Mouse (Mus musculus) cortical plate, adult 2 months (tissue): Measurements from ENCODE around the gene Dab1. TPM values are rescaled to one million over a fixed set of nuclear protein-coding genes. Genes with fewer than 3 reads are reported as not detected.

ENCODE experiments used
- H3K27ac ChIP-seq: fragments of 200-500 bp; 2 replicates; pipeline ENCODE4 v1.5.1; 2012; ENCODE audit warnings: low read length, control low read depth, inconsistent platforms; ENCODE audit not compliant: insufficient read depth
- H3K4me1 ChIP-seq: fragments of 200-500 bp; 2 replicates; pipeline ENCODE4 v1.6.1; 2011; ENCODE audit warnings: low read length; ENCODE audit not compliant: control insufficient read depth, insufficient read depth
- H3K4me3 ChIP-seq: fragments of 200-500 bp; 2 replicates; pipeline ENCODE4 v1.5.1; 2011; ENCODE audit warnings: mild to moderate bottlenecking, low read length, control low read depth; ENCODE audit not compliant: insufficient read depth
- CTCF ChIP-seq: fragments of 200-500 bp; IDR thresholded peaks from 2 replicates; pipeline ENCODE4 v1.5.1; 2011; ENCODE audit warnings: mild to moderate bottlenecking, control low read depth, low read length; ENCODE audit not compliant: insufficient read depth; ENCODE audit errors: extremely low read depth
- POLR2A ChIP-seq: fragments of 200-500 bp; IDR thresholded peaks from 2 replicates; pipeline ENCODE4 v1.6.1; 2011; ENCODE audit warnings: mild to moderate bottlenecking, low read length, control low read depth; ENCODE audit not compliant: insufficient read depth; ENCODE audit errors: extremely low read depth
- polyA plus RNA-seq: library from polyadenylated mRNA; depleted of rRNA; stranded (reverse); fragments of >200 nt; gene quantifications from 2 replicates; pipeline ENCODE4 v1.2.3, GENCODE M21; 2012; rRNA removed

Gene Dab1
- 42.9 and 46.4 TPM in 2 replicates for polyA plus RNA-seq

DNA sequence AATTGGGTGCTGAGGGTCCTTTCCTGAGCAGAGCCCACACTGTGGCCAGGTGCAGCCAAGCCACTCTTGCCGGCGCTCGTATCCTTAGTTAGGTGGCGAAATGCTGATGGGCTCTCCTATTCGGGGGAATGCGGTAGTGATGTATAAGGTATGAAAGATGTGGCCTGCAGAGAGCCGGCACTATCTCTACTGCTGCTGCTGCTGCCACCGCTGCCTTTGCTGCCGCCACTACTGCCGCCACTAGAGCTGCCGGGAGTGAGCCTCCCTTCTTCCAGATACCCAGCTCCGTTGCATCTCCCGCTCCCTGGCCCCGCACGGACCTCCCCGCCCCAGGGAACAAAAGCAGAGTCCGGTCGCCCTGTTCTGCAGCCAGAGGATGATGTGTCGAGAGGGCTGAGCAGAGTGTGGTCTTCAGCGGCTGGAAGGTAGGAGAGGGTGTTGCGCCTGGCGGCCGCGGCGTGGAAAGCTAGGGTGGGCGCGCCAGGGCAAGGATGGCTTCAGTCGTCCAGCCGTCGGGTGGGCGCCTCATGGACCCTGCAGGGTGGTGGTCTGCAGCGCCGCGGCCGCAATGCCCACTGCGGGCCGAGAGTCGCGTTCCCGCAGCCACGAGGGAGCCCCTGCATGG, at the start of gene Dab1:
Dab1 (plus strand) TSS at position 39 of the 625 bp plus-strand sequence.
- Histone ChIP-seq H3K4me1 (peaks cover 2% of the 10 kb centered on the region; the same call in 1 of the 2 replicates), H3K27ac (peak within 1 kb of the TSS; percentile 68), H3K4me3 (peak within 1 kb of the TSS; percentile 94)
- peak; percentile 90 for TF ChIP-seq POLR2A
- TF ChIP-seq CTCF, result no peak

DNA sequence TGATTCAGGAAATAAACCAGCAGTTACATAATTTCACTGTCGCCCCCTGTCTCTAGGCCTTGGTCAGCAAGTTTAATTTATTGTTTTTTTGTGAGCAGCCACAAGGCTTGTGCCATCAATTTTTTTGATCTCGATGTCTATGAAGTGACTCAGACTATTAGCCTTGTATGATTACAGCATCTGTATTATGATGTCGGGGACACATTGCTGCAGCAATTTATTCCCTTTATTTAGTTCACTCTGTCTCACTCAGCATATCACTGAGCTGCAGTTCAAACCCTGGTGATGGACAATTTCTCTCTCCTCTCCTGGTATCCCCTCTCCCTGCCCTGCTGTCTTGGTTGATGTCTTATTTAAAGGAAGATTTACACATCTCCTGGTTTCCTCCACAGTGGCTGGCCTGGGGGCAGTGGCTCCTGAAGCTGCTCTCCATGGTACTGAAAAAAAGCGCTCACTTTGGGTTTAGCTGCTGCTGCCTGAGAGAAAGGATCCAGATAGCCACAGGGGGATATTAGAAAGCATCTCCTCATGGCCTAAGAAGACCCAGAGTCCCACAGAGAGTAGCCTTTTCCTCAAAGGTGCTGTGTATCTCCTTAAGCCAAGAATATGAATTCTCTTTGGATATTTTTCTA, 47.3 kb upstream of the Dab1 start:
- H3K27ac ChIP-seq, result no peak overlapping the region
- H3K4me1 ChIP-seq, result no peaks in the 10 kb centered on the region
- TF ChIP-seq POLR2A (no peak), CTCF (no peak)
- no peak overlapping the region for H3K4me3 ChIP-seq

DNA sequence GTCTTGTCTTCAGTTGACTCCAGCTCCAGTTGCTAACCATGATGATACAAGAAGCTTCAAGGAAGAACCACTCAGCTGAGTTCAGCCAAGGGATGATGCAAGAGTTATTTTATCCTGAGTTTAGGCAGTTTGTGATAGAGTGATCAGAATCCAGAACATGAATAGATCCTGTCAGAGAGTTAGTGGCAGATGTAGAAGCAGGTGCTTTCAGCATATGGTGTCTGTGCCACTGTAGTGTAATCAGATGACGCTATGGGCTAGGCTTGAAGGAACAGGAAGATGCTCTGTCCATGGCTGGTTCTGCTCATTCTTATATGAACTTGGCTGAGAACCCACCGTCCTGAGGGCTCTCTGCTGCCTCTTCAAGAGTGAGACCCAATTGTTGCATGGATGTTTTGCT, 43.6 kb upstream of the Dab1 start:
- H3K27ac ChIP-seq, result no peak overlapping the region
- H3K4me1 ChIP-seq, result 0 out of 2 replicates have a peak, but pooled peaks cover 3% of the 10 kb centered on the region
- TF ChIP-seq POLR2A, result no peak
- TF ChIP-seq CTCF, result no peak

DNA sequence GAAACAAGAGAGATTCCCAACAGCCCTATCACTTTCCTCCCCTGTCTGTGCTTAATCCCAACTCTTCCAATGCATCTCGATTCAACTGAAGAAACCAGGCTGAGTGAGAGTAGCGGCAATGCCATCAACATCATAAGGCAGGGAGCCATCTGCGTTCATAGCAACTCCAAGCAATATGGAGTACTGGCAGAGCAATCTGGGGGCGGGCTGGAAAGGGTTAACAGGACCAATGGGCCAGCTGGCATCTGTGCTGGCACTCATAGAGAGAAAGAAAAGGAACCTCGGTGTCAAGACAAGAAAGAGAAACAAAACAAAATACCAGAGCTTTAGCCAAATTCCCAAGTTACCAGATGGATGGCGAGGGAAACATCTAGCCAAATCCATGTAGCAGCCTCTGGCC, 42.9 kb upstream of the Dab1 start:
- TF ChIP-seq POLR2A, result no peak
- no peak for TF ChIP-seq CTCF
- H3K4me1 ChIP-seq, result 0 out of 2 replicates have a peak, but pooled peaks cover 3% of the 10 kb centered on the region
- H3K4me3 ChIP-seq, result no peak overlapping the region
- no peak overlapping the region for H3K27ac ChIP-seq

More for the DNA sequence above, 43.6 kb upstream of the Dab1 start:
- no peak overlapping the region for H3K4me3 ChIP-seq

DNA sequence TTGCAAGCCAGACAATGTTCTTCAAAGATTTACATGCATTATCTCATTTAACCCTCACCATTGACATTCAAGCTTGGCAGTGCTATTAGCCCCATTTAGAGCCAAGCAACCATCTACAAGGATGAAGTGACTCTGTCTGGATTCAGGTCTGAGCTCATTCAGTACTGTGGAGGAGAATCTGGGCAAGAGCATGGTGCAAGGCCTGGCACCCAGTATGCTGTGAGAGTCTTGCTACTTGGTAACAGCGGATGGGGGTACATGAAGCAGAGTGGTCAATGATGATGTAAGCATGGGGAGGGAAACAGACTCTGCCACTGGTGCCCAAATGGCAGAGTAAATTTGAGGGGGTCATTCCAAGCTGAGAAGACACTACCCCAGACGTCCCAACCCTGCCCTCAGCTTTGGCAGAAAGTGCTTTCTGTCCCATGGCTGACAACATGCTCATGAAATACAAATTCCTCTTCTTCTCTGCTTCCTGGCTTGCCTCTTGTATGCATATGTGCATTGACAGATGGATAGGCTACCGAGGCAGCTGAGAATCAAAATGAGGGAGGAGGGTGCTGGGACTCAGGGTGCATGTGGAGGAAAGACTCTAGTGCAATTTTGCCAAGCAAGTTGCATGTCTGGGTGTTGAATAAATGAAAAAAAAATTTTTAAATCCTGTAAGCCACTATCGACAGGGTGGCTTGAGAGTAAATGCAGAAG, 41.9 kb upstream of the Dab1 start:
- Histone ChIP-seq H3K4me1 (0 out of 2 replicates have a peak, but pooled peaks cover 3% of the 10 kb centered on the region), H3K27ac (no peak overlapping the region)

DNA sequence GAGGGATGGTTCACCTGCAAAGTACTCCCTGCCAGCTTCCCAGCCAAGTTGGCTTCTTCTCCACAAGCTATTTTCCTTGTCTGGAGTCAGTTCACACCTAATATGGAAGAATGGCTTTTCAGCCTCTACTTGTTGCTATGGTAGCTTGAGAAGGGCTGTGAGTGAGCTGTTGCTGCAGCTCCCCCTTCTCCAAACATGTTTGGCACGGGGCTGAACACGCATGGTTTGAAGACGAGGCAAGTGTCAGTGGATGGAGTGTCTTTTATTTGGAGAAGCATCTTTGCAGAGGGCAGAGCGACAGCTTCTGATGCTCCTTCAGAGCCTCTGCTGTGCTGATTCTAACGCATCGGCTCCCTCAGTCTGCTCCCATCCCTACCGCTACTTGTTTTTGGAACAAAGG, 41.3 kb upstream of the Dab1 start:
- 0 out of 2 replicates have a peak, but pooled peaks cover 3% of the 10 kb centered on the region for H3K4me1 ChIP-seq
- H3K4me3 ChIP-seq, result no peak overlapping the region
- TF ChIP-seq CTCF (no peak), POLR2A (no peak)
- H3K27ac ChIP-seq, result no peak overlapping the region

More for the DNA sequence above, 41.9 kb upstream of the Dab1 start:
- H3K4me3 ChIP-seq, result no peak overlapping the region
- TF ChIP-seq POLR2A (no peak), CTCF (no peak)

DNA sequence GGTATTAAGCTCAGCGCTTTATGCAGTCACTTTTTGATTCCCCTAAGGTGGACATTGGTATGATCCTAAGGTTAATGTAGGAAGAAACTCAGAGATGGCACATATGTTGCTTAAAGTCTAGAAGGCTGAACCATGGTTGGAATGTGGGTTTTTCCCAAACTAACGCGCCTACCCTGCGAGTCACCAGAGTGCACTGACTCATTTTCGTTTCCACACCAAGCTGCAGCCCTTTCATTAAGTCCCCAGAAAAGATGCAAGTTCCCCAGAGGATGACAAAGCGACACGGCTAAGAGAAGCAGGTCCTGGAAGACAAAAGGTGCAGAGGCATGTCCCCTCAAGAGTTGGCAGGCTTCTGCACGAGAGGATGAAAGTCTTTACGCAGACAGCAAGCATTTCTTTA, 39.1 kb upstream of the Dab1 start:
- Histone ChIP-seq H3K4me3 (no peak overlapping the region), H3K4me1 (0 out of 2 replicates have a peak, but pooled peaks cover 3% of the 10 kb centered on the region), H3K27ac (no peak overlapping the region)
- TF ChIP-seq CTCF (no peak), POLR2A (no peak)

DNA sequence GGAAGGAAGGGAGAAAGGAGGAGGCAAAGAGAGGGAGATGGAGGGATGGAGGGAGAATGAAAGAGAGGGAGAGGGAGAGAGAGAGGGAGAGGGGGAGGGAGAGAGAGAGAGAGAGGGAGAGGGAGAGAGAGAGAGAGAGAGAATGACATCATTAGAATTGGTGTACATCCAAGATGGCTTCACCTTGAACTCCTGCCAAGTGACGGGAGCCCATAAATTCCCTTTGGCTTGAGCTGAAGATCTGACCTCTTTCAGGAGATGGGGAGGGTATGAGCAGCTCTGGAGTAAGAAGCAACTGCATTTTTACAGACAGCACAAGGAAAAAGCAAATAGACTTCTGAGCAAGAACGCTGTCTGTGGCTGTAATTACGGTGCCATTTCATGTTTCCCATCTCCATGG, 4.1 kb upstream of the Dab1 start:
- H3K4me3 ChIP-seq, result no peak overlapping the region
- TF ChIP-seq POLR2A, result no peak
- TF ChIP-seq CTCF, result no peak
- H3K4me1 ChIP-seq, result no peaks in the 10 kb centered on the region
- no peak overlapping the region for H3K27ac ChIP-seq

DNA sequence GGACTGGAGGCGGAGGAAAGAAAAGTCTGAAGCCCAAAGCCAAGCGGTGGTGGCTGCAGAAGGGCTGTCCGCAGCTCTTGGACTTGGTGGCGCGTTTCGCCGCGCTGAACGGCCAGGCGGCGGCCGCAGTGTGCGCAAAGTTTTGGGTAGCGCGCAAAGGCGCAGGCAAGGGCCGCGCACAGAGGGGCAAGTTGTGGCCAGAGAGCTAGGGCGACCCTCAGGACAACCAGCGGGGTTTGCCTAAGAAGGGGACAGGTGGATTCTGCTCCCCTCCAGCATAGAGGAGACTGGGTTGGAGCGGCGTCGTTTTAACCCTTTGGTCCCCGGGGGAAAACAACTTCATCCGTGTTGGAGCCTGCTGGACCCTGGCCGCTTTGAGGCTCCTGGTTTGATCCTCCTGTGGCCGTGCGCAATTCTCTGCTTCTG, 800 bp downstream of the Dab1 start:
- peak overlapping the region; percentile 94 for H3K4me3 ChIP-seq
- peak overlapping the region; percentile 68 for H3K27ac ChIP-seq
- peaks cover 2% of the 10 kb centered on the region; the same call in 1 of the 2 replicates for H3K4me1 ChIP-seq
- no peak for TF ChIP-seq POLR2A
- no peak for TF ChIP-seq CTCF

DNA sequence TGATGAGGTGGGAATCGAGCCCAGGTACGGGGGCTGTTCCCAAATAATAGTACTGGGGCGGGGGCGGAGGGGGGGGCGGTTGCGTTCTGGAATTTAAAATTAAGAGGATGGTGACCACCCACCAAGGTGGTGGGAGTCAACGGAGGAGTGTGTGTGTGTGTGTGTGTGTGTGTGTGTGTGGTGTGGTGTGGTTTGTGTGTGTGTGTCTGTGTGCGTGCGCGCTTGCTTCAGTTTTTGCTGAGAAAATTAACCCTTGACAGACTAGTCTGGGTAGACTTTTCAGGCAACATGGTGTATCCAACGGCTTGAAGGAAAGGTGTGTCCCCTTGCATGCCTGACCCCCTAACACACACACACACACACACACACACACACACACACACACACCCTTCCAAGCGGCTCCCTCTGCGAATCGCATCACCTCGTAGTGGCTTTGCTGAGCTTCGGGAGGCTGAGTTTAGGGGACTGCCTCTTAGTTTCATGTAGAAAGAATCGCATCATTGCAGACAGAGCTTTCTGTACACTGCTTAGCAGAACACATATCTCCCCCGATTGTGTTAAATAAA, 1.5 kb downstream of the Dab1 start:
- peaks cover 2% of the 10 kb centered on the region; the same call in 1 of the 2 replicates for H3K4me1 ChIP-seq
- no peak for TF ChIP-seq POLR2A
- H3K27ac ChIP-seq, result peak overlapping the region; percentile 69
- H3K4me3 ChIP-seq, result peak overlapping the region; percentile 94
